Mouse (Mus musculus) A20 (cell line): ENCODE measurements around the gene Pla2g4e.

Experiments
- DNase-seq: peaks from one replicate; pipeline ENCODE4 v3.0.0-alpha.2; 2011; ENCODE audit warnings: low read depth, low spot score

Gene Pla2g4e

DNA sequence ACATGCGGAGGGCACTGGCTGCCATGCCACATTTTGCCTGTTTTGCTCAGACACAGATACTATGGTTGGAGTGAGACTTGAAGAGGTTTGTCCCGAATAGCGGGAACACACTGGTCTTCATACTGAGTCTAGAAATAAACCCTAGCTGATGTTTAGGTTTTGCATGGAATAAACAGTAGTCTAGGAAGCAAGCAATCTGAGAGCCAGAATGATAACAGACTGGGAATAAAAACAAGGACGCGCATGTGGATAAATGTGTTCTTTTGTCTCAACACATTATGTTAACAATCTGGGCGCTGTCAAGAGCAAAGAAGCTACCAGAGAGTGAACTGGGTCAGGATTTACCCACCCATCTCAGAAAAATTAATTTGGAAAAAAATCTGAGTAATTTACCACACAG is 122.2 kb downstream of the Pla2g4e start:
- no peak for DNase-seq

DNA sequence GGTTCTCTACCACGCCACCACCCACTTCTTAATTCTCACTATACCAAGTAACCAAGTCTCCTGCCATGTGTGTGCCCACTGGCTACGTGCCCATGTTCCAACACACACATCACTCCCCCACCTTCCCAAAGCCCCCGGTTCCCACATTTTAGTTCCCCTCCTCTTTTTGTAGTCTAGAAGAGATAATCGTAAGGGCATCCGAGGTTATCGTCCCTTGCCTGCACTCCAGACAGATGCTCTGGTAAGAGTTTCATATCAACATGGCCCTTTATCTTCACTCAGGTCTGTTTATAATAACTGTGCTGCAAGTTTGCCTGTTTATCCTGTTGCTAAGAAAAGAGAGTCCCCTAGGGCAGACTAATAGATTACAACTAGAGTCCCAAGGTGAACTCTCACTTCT is 127.8 kb downstream of the Pla2g4e start:
- no peak for DNase-seq
